Mouse (Mus musculus): ENCODE data around the gene Chid1. TPM values are rescaled to one million over a fixed set of nuclear protein-coding genes. Genes with fewer than 3 reads are reported as not detected.
"Not testable (repeated sequence)": the region's sequence is repeated elsewhere in the genome, so short reads cannot be mapped to it uniquely, and the experiment has no call there.

The Chid1 gene
- polyA plus RNA-seq, 1 experiment from 2014 or later: 39.2 TPM

- Histone ChIP-seq H3K4me3 (ENCODE audit: low read depth, low read length) (no peak overlapping the region), H3K4me2 (no peak overlapping the region), H3K27me3 (replicated peaks; ENCODE audit: control insufficient read depth, insufficient read depth, low read length) (peaks cover 23% of the 10 kb centered on the region), H3K27ac (ENCODE audit: low read depth, low read length) (no peak overlapping the region), H3K36me3 (ENCODE audit: control insufficient read depth, insufficient read depth, low read length) (0 out of 2 replicates have a peak, but pooled peaks cover under 1% of the 10 kb centered on the region), H3K9me3 (ENCODE audit: control insufficient read depth, low read length) (no peaks in the 10 kb centered on the region), H3K4me1 (replicated peaks; ENCODE audit: control insufficient read depth, insufficient read depth, low read length) (peaks cover 17% of the 10 kb centered on the region), H3K9ac (ENCODE audit: low read depth, low read length) (no peak overlapping the region)
- 90% methylated on average over 14 of the region's 14 CpGs for WGBS
- DNase-seq (ENCODE audit: low spot score) (no peak), ATAC-seq (replicated peaks; ENCODE audit: low FRiP score) (no peak)
Measured at GRCm38 (mm10) chr7:141457236-141457635, 82.4 kb downstream of the Chid1 start.

- Histone ChIP-seq H3K27me3 (replicated peaks; ENCODE audit: control insufficient read depth, insufficient read depth, low read length) (peaks cover 18% of the 10 kb centered on the region), H3K36me3 (ENCODE audit: control insufficient read depth, insufficient read depth, low read length) (0 out of 2 replicates have a peak, but pooled peaks cover 6% of the 10 kb centered on the region), H3K9ac (ENCODE audit: low read depth, low read length) (no peak overlapping the region), H3K4me2 (no peak overlapping the region; the same call in 1 of the 2 replicates), H3K4me3 (ENCODE audit: low read depth, low read length) (no peak overlapping the region), H3K4me1 (replicated peaks; ENCODE audit: control insufficient read depth, insufficient read depth, low read length) (peaks cover 15% of the 10 kb centered on the region), H3K9me3 (ENCODE audit: control insufficient read depth, low read length) (no peaks in the 10 kb centered on the region), H3K27ac (ENCODE audit: low read depth, low read length) (no peak overlapping the region)
- 84% methylated on average over 6 of the region's 6 CpGs for WGBS
- ATAC-seq (replicated peaks; ENCODE audit: low FRiP score): no peak
- no peak for DNase-seq (ENCODE audit: low spot score)
Measured at GRCm38 (mm10) chr7:141456739-141457138, 82.9 kb downstream of the Chid1 start.

- H3K36me3 ChIP-seq (ENCODE audit: control insufficient read depth, insufficient read depth, low read length): peaks cover 13% of the 10 kb centered on the region
- ATAC-seq (replicated peaks; ENCODE audit: low FRiP score) (peak; percentile 24), DNase-seq (ENCODE audit: low spot score) (no peak)
- peak overlapping the region; percentile 66 for H3K27ac ChIP-seq (ENCODE audit: low read depth, low read length)
- H3K4me1 ChIP-seq (replicated peaks; ENCODE audit: control insufficient read depth, insufficient read depth, low read length): peaks cover 15% of the 10 kb centered on the region
- H3K27me3 ChIP-seq (replicated peaks; ENCODE audit: control insufficient read depth, insufficient read depth, low read length): peaks cover 8% of the 10 kb centered on the region
- no peaks in the 10 kb centered on the region for H3K9me3 ChIP-seq (ENCODE audit: control insufficient read depth, low read length)
- peak overlapping the region; percentile 95 for H3K4me2 ChIP-seq
- peak overlapping the region; percentile 73 for H3K4me3 ChIP-seq (ENCODE audit: low read depth, low read length)
- WGBS: 2% methylated on average over 23 of the region's 23 CpGs
- H3K9ac ChIP-seq (ENCODE audit: low read depth, low read length): peak overlapping the region; percentile 77
Measured at GRCm38 (mm10) chr7:141455610-141456314, 83.9 kb downstream of the Chid1 start.

GRCm38 (mm10) chr7:141454967-141455551 is 84.6 kb downstream of the Chid1 start, which contains the start of gene Pnpla2:
Gene Pnpla2, plus strand, starts transcription at chr7:141455198.
- ATAC-seq (replicated peaks; ENCODE audit: low FRiP score): peak; percentile 85
- Histone ChIP-seq H3K27ac (ENCODE audit: low read depth, low read length) (peak within 1 kb of the TSS; percentile 66), H3K4me3 (ENCODE audit: low read depth, low read length) (peak within 1 kb of the TSS; percentile 73), H3K9me3 (ENCODE audit: control insufficient read depth, low read length) (no peaks in the 10 kb centered on the region), H3K36me3 (ENCODE audit: control insufficient read depth, insufficient read depth, low read length) (peaks cover 20% of the 10 kb centered on the region), H3K27me3 (replicated peaks; ENCODE audit: control insufficient read depth, insufficient read depth, low read length) (0 out of 2 replicates have a peak, but pooled peaks cover 2% of the 10 kb centered on the region), H3K9ac (ENCODE audit: low read depth, low read length) (peak within 1 kb of the TSS; percentile 77), H3K4me2 (peak within 1 kb of the TSS; percentile 95), H3K4me1 (replicated peaks; ENCODE audit: control insufficient read depth, insufficient read depth, low read length) (peaks cover 15% of the 10 kb centered on the region)
- peak; percentile 95 for DNase-seq (ENCODE audit: low spot score)
- WGBS: under 1% methylated on average over 45 of the region's 45 CpGs

- WGBS: 69% methylated on average over 2 of the region's 2 CpGs
- Histone ChIP-seq H3K9ac (ENCODE audit: low read depth, low read length) (no peak overlapping the region), H3K36me3 (ENCODE audit: control insufficient read depth, insufficient read depth, low read length) (peaks cover 29% of the 10 kb centered on the region), H3K4me2 (no peak overlapping the region), H3K4me1 (replicated peaks; ENCODE audit: control insufficient read depth, insufficient read depth, low read length) (peaks cover 23% of the 10 kb centered on the region), H3K27me3 (replicated peaks; ENCODE audit: control insufficient read depth, insufficient read depth, low read length) (no peaks in the 10 kb centered on the region), H3K9me3 (ENCODE audit: control insufficient read depth, low read length) (no peaks in the 10 kb centered on the region), H3K27ac (ENCODE audit: low read depth, low read length) (no peak overlapping the region), H3K4me3 (ENCODE audit: low read depth, low read length) (no peak overlapping the region)
- DNase-seq (ENCODE audit: low spot score) (no peak), ATAC-seq (replicated peaks; ENCODE audit: low FRiP score) (no peak)
Measured at GRCm38 (mm10) chr7:141453636-141454035, 86.0 kb downstream of the Chid1 start.

GRCm38 (mm10) chr7:141451928-141452327 is 87.7 kb downstream of the Chid1 start:
- H3K27ac ChIP-seq (ENCODE audit: low read depth, low read length): no peak overlapping the region; the same call in 1 of the 2 replicates
- H3K9me3 ChIP-seq (ENCODE audit: control insufficient read depth, low read length): no peaks in the 10 kb centered on the region
- H3K4me2 ChIP-seq: no peak overlapping the region
- H3K9ac ChIP-seq (ENCODE audit: low read depth, low read length): no peak overlapping the region
- H3K27me3 ChIP-seq (replicated peaks; ENCODE audit: control insufficient read depth, insufficient read depth, low read length): no peaks in the 10 kb centered on the region
- ATAC-seq (replicated peaks; ENCODE audit: low FRiP score) (no peak), DNase-seq (ENCODE audit: low spot score) (no peak)
- no peak overlapping the region for H3K4me3 ChIP-seq (ENCODE audit: low read depth, low read length)
- peaks cover 33% of the 10 kb centered on the region for H3K36me3 ChIP-seq (ENCODE audit: control insufficient read depth, insufficient read depth, low read length)
- H3K4me1 ChIP-seq (replicated peaks; ENCODE audit: control insufficient read depth, insufficient read depth, low read length): peaks cover 25% of the 10 kb centered on the region

GRCm38 (mm10) chr7:141447110-141447991 is 92.3 kb downstream of the Chid1 start, which contains the start of gene Rplp2:
Gene Rplp2, plus strand, starts transcription at chr7:141447370.
- DNase-seq (ENCODE audit: low spot score) (peak; percentile 95), ATAC-seq (replicated peaks; ENCODE audit: low FRiP score) (peak; percentile 84)
- H3K36me3 ChIP-seq (ENCODE audit: control insufficient read depth, insufficient read depth, low read length): peaks cover 33% of the 10 kb centered on the region
- H3K9me3 ChIP-seq (ENCODE audit: control insufficient read depth, low read length): no peaks in the 10 kb centered on the region
- peak within 1 kb of the TSS; percentile 84 for H3K4me3 ChIP-seq (ENCODE audit: low read depth, low read length)
- peak within 1 kb of the TSS; percentile 91 for H3K4me2 ChIP-seq
- H3K9ac ChIP-seq (ENCODE audit: low read depth, low read length): peak within 1 kb of the TSS; percentile 96
- peak within 1 kb of the TSS; percentile 82 for H3K27ac ChIP-seq (ENCODE audit: low read depth, low read length)
- no peaks in the 10 kb centered on the region for H3K27me3 ChIP-seq (replicated peaks; ENCODE audit: control insufficient read depth, insufficient read depth, low read length)
- peaks cover 24% of the 10 kb centered on the region for H3K4me1 ChIP-seq (replicated peaks; ENCODE audit: control insufficient read depth, insufficient read depth, low read length)
- under 1% methylated on average over 63 of the region's 63 CpGs for WGBS

- peaks cover 34% of the 10 kb centered on the region for H3K36me3 ChIP-seq (ENCODE audit: control insufficient read depth, insufficient read depth, low read length)
- peak overlapping the region; percentile 84 for H3K4me3 ChIP-seq (ENCODE audit: low read depth, low read length)
- peaks cover 32% of the 10 kb centered on the region for H3K4me1 ChIP-seq (replicated peaks; ENCODE audit: control insufficient read depth, insufficient read depth, low read length)
- H3K27me3 ChIP-seq (replicated peaks; ENCODE audit: control insufficient read depth, insufficient read depth, low read length); ATAC-seq (replicated peaks; ENCODE audit: low FRiP score); H3K9me3 ChIP-seq (ENCODE audit: control insufficient read depth, low read length); DNase-seq (ENCODE audit: low spot score); H3K9ac ChIP-seq (ENCODE audit: low read depth, low read length); H3K27ac ChIP-seq (ENCODE audit: low read depth, low read length): not testable (repeated sequence)
- 71% methylated on average over 3 of the region's 3 CpGs for WGBS
- H3K4me2 ChIP-seq: peak overlapping the region; percentile 68
Measured at GRCm38 (mm10) chr7:141446374-141446773, 93.3 kb downstream of the Chid1 start.

Data from liver, embryonic 11.5 days (tissue).